Mouse (Mus musculus) CH12.LX (cell line): Measurements from ENCODE around the gene Nrxn3.

Experiments used
- BHLHE40 ChIP-seq: IDR thresholded peaks from 2 replicates; pipeline ENCODE4 v1.6.1; 2011; ENCODE audit warnings: mild to moderate bottlenecking, low read depth, low read length, improper control_type of control experiment
- CTCF ChIP-seq, 2 experiments: IDR thresholded peaks in 1 of 2; conservative IDR thresholded peaks in 1 of 2; 2 replicates each; pipeline ENCODE4 v1.5.1; 2011 to 2012; ENCODE audit warnings: low read depth in 2 of 2, low read length in 2 of 2, improper control_type of control experiment in 1 of 2, inconsistent platforms in 1 of 2, mild to moderate bottlenecking in 1 of 2, moderate library complexity in 1 of 2
- ZMIZ1 ChIP-seq: IDR thresholded peaks from 2 replicates; pipeline ENCODE4 v1.6.1; 2012; ENCODE audit warnings: low read depth, mild to moderate bottlenecking, inconsistent platforms, low read length, improper control_type of control experiment

DNA sequence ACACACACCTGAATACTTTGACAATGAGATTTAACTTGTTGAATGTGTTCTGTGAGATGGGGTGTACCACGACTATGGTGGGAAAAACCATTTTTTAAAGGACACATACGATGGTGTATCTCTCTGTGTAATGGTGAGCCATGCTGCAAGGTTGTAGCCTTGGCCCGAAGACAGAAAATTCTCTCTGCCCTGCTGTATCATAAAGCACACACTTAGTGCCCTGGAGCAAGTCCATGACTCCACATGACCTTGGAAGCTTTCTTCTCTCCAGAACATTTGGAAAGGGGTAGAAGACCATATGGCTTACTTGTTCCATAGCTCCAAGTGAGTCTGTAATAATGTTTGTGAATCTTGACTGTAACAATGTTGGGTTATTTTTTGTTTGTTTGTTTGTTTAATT is 1609.8 kb downstream of the Nrxn3 start:
- no peak for TF ChIP-seq CTCF (conservative IDR thresholded peaks at IDR 0.05 in 1 of 2, IDR thresholded peaks at IDR 0.05 in 1 of 2; ENCODE audit: low read depth in 2 of 2, low read length in 2 of 2)
- TF ChIP-seq BHLHE40, result no peak
- TF ChIP-seq ZMIZ1, result no peak
